Mouse (Mus musculus) cerebellum, adult 2 months (tissue): Measurements from ENCODE around the gene Tlr9. TPM values are rescaled to one million over a fixed set of nuclear protein-coding genes. Genes with fewer than 3 reads are reported as not detected.
A peak's percentile ranks its signal among the peaks of the same experiment; 100 is the strongest.

Experiments
- DNase-seq, 2 experiments: peaks; one replicate each; pipeline ENCODE4 v3.0.0; 2021
- H3K27ac ChIP-seq: fragments of 200-500 bp; 2 replicates; pipeline ENCODE4 v1.5.1; 2012; ENCODE audit warnings: low read length, control low read depth, inconsistent platforms; ENCODE audit not compliant: insufficient read depth
- H3K27me3 ChIP-seq: fragments of 200-500 bp; 2 replicates; pipeline ENCODE4 v1.6.1; 2012; ENCODE audit warnings: inconsistent platforms, mild to moderate bottlenecking, low read length, moderate library complexity; ENCODE audit not compliant: control insufficient read depth, insufficient read depth
- H3K4me1 ChIP-seq: fragments of 200-500 bp; 2 replicates; pipeline ENCODE4 v1.6.1; 2011; ENCODE audit warnings: low read length; ENCODE audit not compliant: control insufficient read depth, insufficient read depth
- H3K4me3 ChIP-seq: fragments of 200-500 bp; replicated peaks from 2 replicates; pipeline ENCODE3; 2011; ENCODE audit warnings: mild to moderate bottlenecking, low read depth, low read length, control low read depth; ENCODE audit not compliant: insufficient read depth
- CTCF ChIP-seq: fragments of 200-500 bp; IDR thresholded peaks from 2 replicates; pipeline ENCODE4 v1.5.1; 2011; ENCODE audit warnings: low read depth, mild to moderate bottlenecking, control low read depth, low read length, moderate library complexity, borderline replicate concordance; ENCODE audit not compliant: insufficient read depth
- POLR2A ChIP-seq: fragments of 200-500 bp; IDR thresholded peaks from 2 replicates; pipeline ENCODE4 v1.6.1; 2011; ENCODE audit warnings: low read length, control low read depth, borderline replicate concordance; ENCODE audit not compliant: insufficient read depth
- WGBS: fragments of 180-500 bp; shearing (Covaris S2); methylation state at CpG from one replicate; pipeline ENCODE4 v1.1.7; 2018; 5-methylcytosine and 5-hydroxymethylcytosine counted together
- polyA plus RNA-seq: library from polyadenylated mRNA; depleted of rRNA; stranded (reverse); fragments of >200 nt; gene quantifications from 2 replicates; pipeline ENCODE4 v1.2.3, GENCODE M21; 2012

Tlr9 gene
- polyA plus RNA-seq, 1 experiment, result 0.31 TPM

GRCm38 (mm10) chr9:106216971-106217370 is 5.4 kb upstream of the Tlr9 start:
- no peak overlapping the region for H3K4me3 ChIP-seq
- no peak for DNase-seq
- 84% methylated on average over 7 of the region's 7 CpGs for WGBS
- peaks cover 3% of the 10 kb centered on the region; the same call in 1 of the 2 replicates for H3K4me1 ChIP-seq
- TF ChIP-seq POLR2A (no peak), CTCF (no peak)
- H3K27me3 ChIP-seq, result no peaks in the 10 kb centered on the region
- H3K27ac ChIP-seq, result no peak overlapping the region

GRCm38 (mm10) chr9:106220894-106221523 is 1.4 kb upstream of the Tlr9 start:
- Histone ChIP-seq H3K27me3 (no peaks in the 10 kb centered on the region), H3K4me3 (no peak overlapping the region), H3K27ac (no peak overlapping the region), H3K4me1 (no peaks in the 10 kb centered on the region)
- TF ChIP-seq POLR2A (no peak), CTCF (no peak)
- WGBS, result 67% methylated on average over 8 of the region's 8 CpGs
- DNase-seq, result no peak

GRCm38 (mm10) chr9:106222994-106223393 is 596 bp downstream of the Tlr9 start:
- no peak for TF ChIP-seq POLR2A
- no peak for TF ChIP-seq CTCF
- DNase-seq, result no peak
- 0 out of 2 replicates have a peak, but pooled peaks cover 4% of the 10 kb centered on the region for H3K4me1 ChIP-seq
- H3K27me3 ChIP-seq, result no peaks in the 10 kb centered on the region
- 94% methylated on average over 4 of the region's 4 CpGs for WGBS
- no peak overlapping the region for H3K27ac ChIP-seq
- no peak overlapping the region for H3K4me3 ChIP-seq

GRCm38 (mm10) chr9:106225469-106226150 is 3.2 kb downstream of the Tlr9 start:
- no peak overlapping the region for H3K27ac ChIP-seq
- peak overlapping the region; percentile 55 for H3K4me3 ChIP-seq
- no peak for TF ChIP-seq CTCF
- TF ChIP-seq POLR2A, result no peak
- H3K4me1 ChIP-seq, result 0 out of 2 replicates have a peak, but pooled peaks cover 4% of the 10 kb centered on the region
- no peaks in the 10 kb centered on the region for H3K27me3 ChIP-seq
- 55% methylated on average over 24 of the region's 24 CpGs for WGBS
- no peak for DNase-seq

- WGBS, result 10% methylated on average over 34 of the region's 34 CpGs
- TF ChIP-seq POLR2A, result no peak
- no peak for TF ChIP-seq CTCF
- Histone ChIP-seq H3K4me3 (peak overlapping the region; percentile 55), H3K27ac (no peak overlapping the region), H3K4me1 (0 out of 2 replicates have a peak, but pooled peaks cover 4% of the 10 kb centered on the region), H3K27me3 (no peaks in the 10 kb centered on the region)
- DNase-seq, result peak; percentile 32 to 45
Measured at GRCm38 (mm10) chr9:106226151-106226682, 3.8 kb downstream of the Tlr9 start.

- H3K27ac ChIP-seq, result no peak overlapping the region
- H3K4me3 ChIP-seq, result no peak overlapping the region
- 0 out of 2 replicates have a peak, but pooled peaks cover 4% of the 10 kb centered on the region for H3K4me1 ChIP-seq
- TF ChIP-seq CTCF, result no peak
- TF ChIP-seq POLR2A, result no peak
- DNase-seq, result no peak
- H3K27me3 ChIP-seq, result no peaks in the 10 kb centered on the region
- 87% methylated on average over 8 of the region's 8 CpGs for WGBS
Measured at GRCm38 (mm10) chr9:106227790-106228429, 5.5 kb downstream of the Tlr9 start.

- no peaks in the 10 kb centered on the region for H3K27me3 ChIP-seq
- H3K4me3 ChIP-seq, result no peak overlapping the region
- 0 out of 2 replicates have a peak, but pooled peaks cover 4% of the 10 kb centered on the region for H3K4me1 ChIP-seq
- TF ChIP-seq CTCF, result no peak
- no peak for TF ChIP-seq POLR2A
- DNase-seq, result no peak
- H3K27ac ChIP-seq, result no peak overlapping the region
- 82% methylated on average over 9 of the region's 9 CpGs for WGBS
Measured at GRCm38 (mm10) chr9:106230051-106230733, 7.8 kb downstream of the Tlr9 start.
